Mouse (Mus musculus) C2C12 (cell line): Measurements from ENCODE around the gene Praf2. TPM values are rescaled to one million over a fixed set of nuclear protein-coding genes. Genes with fewer than 3 reads are reported as not detected.
A peak's percentile ranks its signal among the peaks of the same experiment; 100 is the strongest.
"Not testable (repeated sequence)": the region's sequence is repeated elsewhere in the genome, so short reads cannot be mapped to it uniquely, and the experiment has no call there.

Experiments used
- H3K27me3 ChIP-seq: one replicate; pipeline ENCODE4 v1.6.1; 2011; ENCODE audit not compliant: control insufficient read depth, insufficient read depth, insufficient read length
- H3K36me3 ChIP-seq: one replicate; pipeline ENCODE4 v1.6.1; 2011; ENCODE audit not compliant: control insufficient read depth, insufficient read depth
- H3K4me3 ChIP-seq: one replicate; pipeline ENCODE4 v1.5.1; 2011; ENCODE audit warnings: mild to moderate bottlenecking, control low read depth; ENCODE audit not compliant: poor library complexity, insufficient read depth, severe bottlenecking
- H3K79me2 ChIP-seq: one replicate; pipeline ENCODE4 v1.6.1; 2011; ENCODE audit not compliant: control insufficient read depth, insufficient read depth
- H3K79me3 ChIP-seq: one replicate; pipeline ENCODE4 v1.6.1; 2011; ENCODE audit warnings: low read depth, control low read depth
- H3ac ChIP-seq: one replicate; pipeline ENCODE3; 2011; ENCODE audit warnings: low read depth; ENCODE audit not compliant: control insufficient read depth, insufficient read length
- CEBPB ChIP-seq: IDR thresholded peaks from one replicate; pipeline ENCODE4 v1.6.1; 2011; ENCODE audit warnings: low read depth, mild to moderate bottlenecking, control low read depth, moderate library complexity
- CTCF ChIP-seq: IDR thresholded peaks from one replicate; pipeline ENCODE4 v1.5.1; 2011; ENCODE audit not compliant: control insufficient read depth, insufficient read depth, insufficient read length
- FOSL1 ChIP-seq: IDR thresholded peaks from one replicate; pipeline ENCODE4 v1.8.0; 2011; ENCODE audit warnings: mild to moderate bottlenecking, low read length; ENCODE audit not compliant: poor library complexity, insufficient read depth, severe bottlenecking
- MAX ChIP-seq: IDR thresholded peaks from one replicate; pipeline ENCODE4 v1.6.1; 2011; ENCODE audit warnings: mild to moderate bottlenecking, control low read depth
- MYOD1 ChIP-seq: IDR thresholded peaks from one replicate; pipeline ENCODE4 v1.6.1; 2011; ENCODE audit warnings: low read depth; ENCODE audit not compliant: control insufficient read depth, insufficient read length
- MYOG ChIP-seq: IDR thresholded peaks from one replicate; pipeline ENCODE4 v1.6.1; 2011; ENCODE audit not compliant: control insufficient read depth, insufficient read length; ENCODE audit errors: extremely low read depth
- USF1 ChIP-seq: IDR thresholded peaks from one replicate; pipeline ENCODE4 v1.6.1; 2011; ENCODE audit warnings: low read depth, mild to moderate bottlenecking, control low read depth, moderate library complexity
- polyA plus RNA-seq: library from polyadenylated mRNA; unstranded; fragments of >200 nt; fragmentation: generic; extraction: Trizol; gene quantifications from one replicate; pipeline ENCODE4 v1.2.1, GENCODE M21; 2012; ENCODE audit warnings: missing spikeins

Praf2 gene
- polyA plus RNA-seq, 1 experiment, result 93.9 TPM

- Histone ChIP-seq H3K27me3 (no peaks in the 10 kb centered on the region), H3K79me3 (peaks cover under 1% of the 10 kb centered on the region), H3K79me2 (no peaks in the 10 kb centered on the region), H3K36me3 (no peaks in the 10 kb centered on the region), H3K4me3 (no peak overlapping the region), H3ac (no peak overlapping the region)
- TF ChIP-seq MYOG, result no peak
- TF ChIP-seq MAX, result no peak
- TF ChIP-seq CEBPB, result no peak
- TF ChIP-seq USF1, result no peak
These were observed 15.2 kb downstream of the Praf2 start for GRCm38 (mm10) chrX:7743470-7743869.

GRCm38 (mm10) chrX:7744940-7745339 is 16.7 kb downstream of the Praf2 start:
- no peak overlapping the region for H3ac ChIP-seq
- no peak for TF ChIP-seq USF1
- TF ChIP-seq MYOD1, result no peak
- TF ChIP-seq MAX, result no peak
- TF ChIP-seq CTCF, result no peak
- TF ChIP-seq FOSL1, result no peak
- no peak for TF ChIP-seq CEBPB
- TF ChIP-seq MYOG, result no peak

GRCm38 (mm10) chrX:7745429-7745828 is 17.2 kb downstream of the Praf2 start:
- TF ChIP-seq MYOG (no peak), MYOD1 (no peak), FOSL1 (no peak), MAX (no peak), USF1 (no peak), CTCF (no peak), CEBPB (no peak)
- Histone ChIP-seq H3K79me3 (peaks cover 2% of the 10 kb centered on the region), H3K4me3 (no peak overlapping the region), H3ac (no peak overlapping the region), H3K79me2 (peaks cover 4% of the 10 kb centered on the region), H3K27me3 (no peaks in the 10 kb centered on the region), H3K36me3 (no peaks in the 10 kb centered on the region)

More at GRCm38 (mm10) chrX:7744940-7745339, 16.7 kb downstream of the Praf2 start:
- Histone ChIP-seq H3K79me2 (peaks cover under 1% of the 10 kb centered on the region), H3K79me3 (peaks cover 2% of the 10 kb centered on the region), H3K4me3 (no peak overlapping the region), H3K27me3 (no peaks in the 10 kb centered on the region), H3K36me3 (no peaks in the 10 kb centered on the region)

DNA sequence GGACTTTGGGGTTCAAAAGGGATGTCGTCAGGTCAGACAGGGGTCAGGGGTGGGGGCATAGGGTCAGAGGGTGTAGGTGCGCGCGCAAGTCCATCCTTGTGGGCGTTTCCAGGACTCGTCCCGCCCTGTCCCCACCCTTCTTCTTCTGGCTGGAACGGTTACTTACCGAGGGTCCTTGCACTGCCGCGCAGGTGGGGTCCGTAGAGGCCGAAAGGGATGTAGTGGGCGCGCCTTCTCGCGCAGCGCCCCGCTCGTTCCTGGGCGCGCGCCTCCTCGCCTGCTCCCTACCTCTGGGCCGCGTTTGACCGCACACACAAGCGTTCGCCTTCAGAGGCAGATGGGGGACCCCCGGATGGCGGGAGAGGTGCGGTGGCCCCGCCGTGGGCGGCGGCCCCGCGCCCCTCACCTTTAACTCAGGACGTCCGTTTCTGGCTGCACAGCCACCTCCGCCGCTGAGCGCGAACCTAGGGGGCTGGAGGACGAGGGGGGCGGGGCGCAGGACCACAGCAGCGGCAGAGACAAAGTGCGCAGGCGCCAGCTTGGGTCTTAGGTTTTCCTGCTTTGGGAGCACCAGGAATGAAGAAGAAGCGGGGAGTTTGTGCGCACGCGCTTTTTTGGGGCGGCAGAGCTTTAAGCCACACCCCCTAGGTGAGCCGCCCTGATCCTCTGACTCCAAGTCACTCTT is 22.3 kb downstream of the Praf2 start, which contains the start of gene Ccdc120:
Gene Ccdc120 (minus strand): TSS at position 474 of the 685 bp plus-strand sequence.
- Histone ChIP-seq H3K27me3 (no peaks in the 10 kb centered on the region), H3K79me3 (peaks cover 2% of the 10 kb centered on the region), H3K36me3 (no peaks in the 10 kb centered on the region), H3ac (peak within 1 kb of the TSS; percentile 77), H3K79me2 (peaks cover 4% of the 10 kb centered on the region), H3K4me3 (peak within 1 kb of the TSS; percentile 49)
- TF ChIP-seq MAX, result no peak
- TF ChIP-seq MYOG, result no peak
- no peak for TF ChIP-seq USF1
- TF ChIP-seq CEBPB, result no peak
- TF ChIP-seq CTCF, result no peak
- no peak for TF ChIP-seq FOSL1
- no peak for TF ChIP-seq MYOD1

DNA sequence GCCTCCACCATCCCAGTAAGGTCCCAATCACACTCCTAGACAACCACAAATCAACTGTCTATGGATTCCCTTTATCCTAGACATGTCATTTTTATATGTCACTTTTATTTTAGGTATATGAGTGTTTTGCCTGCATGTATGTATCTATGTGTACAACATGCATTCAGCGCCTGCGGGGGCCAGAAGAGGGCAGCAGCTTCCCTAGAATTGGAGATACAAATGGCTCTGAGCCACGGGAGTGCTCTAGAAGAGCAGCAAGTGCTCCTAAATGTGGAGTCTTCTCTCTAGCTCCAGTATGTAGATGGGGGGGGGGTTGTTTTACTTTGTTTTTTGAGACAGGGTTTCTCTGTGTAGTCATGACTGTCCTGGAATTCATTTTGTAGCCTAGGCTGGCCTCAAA is 25.4 kb downstream of the Praf2 start:
- not testable (repeated sequence) for H3K79me3 ChIP-seq, H3K4me3 ChIP-seq, H3K36me3 ChIP-seq, H3K27me3 ChIP-seq, H3K79me2 ChIP-seq, H3ac ChIP-seq

- Histone ChIP-seq H3K79me3 (peaks cover 21% of the 10 kb centered on the region), H3ac (peak within 1 kb of the TSS; percentile 97)
- TF ChIP-seq MYOG, result no peak
- no peak for TF ChIP-seq MAX
- TF ChIP-seq USF1, result no peak
- no peak for TF ChIP-seq CEBPB
- TF ChIP-seq MYOD1, result no peak
- TF ChIP-seq CTCF, result no peak
- TF ChIP-seq FOSL1, result no peak
These were observed 34.1 kb downstream of the Praf2 start, which contains the start of gene Tfe3 for GRCm38 (mm10) chrX:7762137-7762920. Gene Tfe3, plus strand, starts transcription at chrX:7762560.

More at GRCm38 (mm10) chrX:7762137-7762920, 34.1 kb downstream of the Praf2 start, which contains the start of gene Tfe3:
- Histone ChIP-seq H3K27me3 (no peaks in the 10 kb centered on the region), H3K36me3 (peaks cover 11% of the 10 kb centered on the region), H3K4me3 (peak within 1 kb of the TSS; percentile 66), H3K79me2 (peaks cover 42% of the 10 kb centered on the region)
